Mouse (Mus musculus) neural tube, embryonic 11.5 days (tissue): ENCODE measurements around the gene Dennd2c. TPM values are rescaled to one million over a fixed set of nuclear protein-coding genes. Genes with fewer than 3 reads are reported as not detected.

Experiments
- ATAC-seq: fragments of 200-750 bp; cut with Nextera tagmentation; 2 replicates; pipeline ENCODE4 v1.8.0; 2017; ENCODE audit warnings: moderate number of reproducible peaks, mild to moderate bottlenecking, moderate TSS enrichment, moderate library complexity; ENCODE audit not compliant: insufficient read depth, low FRiP score, low TSS enrichment
- DNase-seq: peaks from one replicate; pipeline ENCODE4 v3.0.0-alpha.2; 2015; ENCODE audit warnings: low spot score
- H3K27ac ChIP-seq: fragments of 300-500 bp; sonication (generic); 2 replicates; pipeline ENCODE4 v1.5.1; 2014; ENCODE audit warnings: low read depth, mild to moderate bottlenecking, low read length
- H3K27me3 ChIP-seq: fragments of 300-500 bp; sonication (generic); 2 replicates; pipeline ENCODE4 v1.6.1; 2014; ENCODE audit warnings: mild to moderate bottlenecking, low read length, mixed read lengths; ENCODE audit not compliant: control insufficient read depth, insufficient read depth
- H3K36me3 ChIP-seq: fragments of 300-500 bp; sonication (generic); 2 replicates; pipeline ENCODE4 v1.6.1; 2014; ENCODE audit warnings: mild to moderate bottlenecking, low read length, moderate library complexity, mixed read lengths; ENCODE audit not compliant: control insufficient read depth, insufficient read depth
- H3K4me1 ChIP-seq: fragments of 300-500 bp; sonication (generic); 2 replicates; pipeline ENCODE4 v1.6.1; 2014; ENCODE audit warnings: low read length, mixed read lengths; ENCODE audit not compliant: control insufficient read depth, insufficient read depth
- H3K4me2 ChIP-seq: fragments of 300-500 bp; sonication (generic); 2 replicates; pipeline ENCODE4 v1.6.1; 2014; ENCODE audit warnings: low read depth, mild to moderate bottlenecking, moderate library complexity
- H3K4me3 ChIP-seq: fragments of 300-500 bp; sonication (generic); 2 replicates; pipeline ENCODE4 v1.5.1; 2014; ENCODE audit warnings: low read depth, low read length
- H3K9ac ChIP-seq: fragments of 300-500 bp; sonication (generic); 2 replicates; pipeline ENCODE4 v1.6.1; 2014; ENCODE audit warnings: mild to moderate bottlenecking, low read length
- H3K9me3 ChIP-seq: fragments of 300-500 bp; sonication (generic); 2 replicates; pipeline ENCODE4 v1.6.1; 2016; ENCODE audit warnings: low read length; ENCODE audit not compliant: control insufficient read depth
- WGBS: fragments of 180-500 bp; shearing (Covaris S2); extraction: QIAGEN DNeasy Blood & Tissue Kit; methylation state at CpG from one replicate; pipeline ENCODE4 v1.1.7; 2014; 5-methylcytosine and 5-hydroxymethylcytosine counted together
- polyA plus RNA-seq: library from polyadenylated mRNA; unstranded; fragments of >200 nt; fragmentation: Nextera tagmentation; extraction: Ambion mirVana; gene quantifications from 2 replicates; pipeline ENCODE4 v1.2.1, GENCODE M21; 2014

Dennd2c gene
- polyA plus RNA-seq: 2.8 and 3.5 TPM in 2 replicates

DNA sequence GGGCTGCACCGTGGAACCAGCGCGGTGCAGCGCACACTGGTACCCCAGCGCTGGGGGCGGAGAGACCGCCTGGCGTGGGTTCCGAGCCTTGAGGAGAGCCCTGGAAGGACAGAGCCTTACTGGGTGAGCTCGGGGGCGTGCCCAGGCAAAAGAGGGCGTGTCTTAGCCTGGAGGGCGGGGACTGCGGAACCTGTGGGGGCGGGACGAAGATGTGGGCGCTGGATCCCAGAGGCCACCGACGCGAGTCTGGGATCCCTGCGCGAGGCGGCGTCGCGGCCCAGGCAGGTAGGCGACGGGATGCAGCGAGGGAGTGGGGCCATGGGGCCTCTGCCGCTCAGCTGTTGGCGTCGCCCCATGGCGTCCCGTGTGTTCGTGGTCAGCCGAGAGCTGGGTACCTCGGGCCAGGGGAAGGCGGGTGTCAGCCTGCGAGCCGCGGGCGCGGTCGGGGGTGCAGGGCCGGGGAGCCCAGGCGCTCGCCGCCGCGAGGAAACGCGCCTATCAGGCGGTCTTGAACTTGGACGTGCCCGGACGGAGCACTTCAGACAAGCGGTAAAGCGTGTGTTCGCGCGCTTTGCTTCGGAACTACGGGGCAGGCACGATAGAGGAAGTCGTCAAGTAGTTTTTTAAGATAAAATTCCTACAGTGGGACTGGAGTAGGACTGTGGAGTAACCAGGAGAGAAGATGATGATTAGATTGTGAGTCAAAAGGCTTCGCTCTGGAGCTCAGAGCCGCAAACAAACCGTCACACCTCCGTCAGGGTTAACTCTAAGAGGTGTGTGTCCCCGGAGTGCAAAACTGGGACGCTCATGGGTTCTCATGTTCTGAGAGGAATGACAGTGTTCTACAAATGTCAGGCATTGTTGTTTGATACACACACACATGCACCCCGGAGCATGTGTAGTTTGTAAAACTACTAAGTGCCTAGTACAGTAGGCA is at the start of gene Dennd2c:
TSS of gene Dennd2c (plus strand) at position 151 of the 937 bp plus-strand sequence.
- H3K4me2 ChIP-seq: peak within 1 kb of the TSS; percentile 81
- no peaks in the 10 kb centered on the region; the same call in 1 of the 2 replicates for H3K4me1 ChIP-seq
- under 1% methylated on average over 72 of the region's 72 CpGs for WGBS
- peak within 1 kb of the TSS; percentile 49 for H3K4me3 ChIP-seq
- H3K9ac ChIP-seq: peak within 1 kb of the TSS; percentile 53
- no peaks in the 10 kb centered on the region for H3K36me3 ChIP-seq
- H3K27me3 ChIP-seq: peaks cover 14% of the 10 kb centered on the region
- ATAC-seq (peak; percentile 95), DNase-seq (peak; percentile 89)
- H3K27ac ChIP-seq: no peak within 1 kb of the TSS
- no peaks in the 10 kb centered on the region for H3K9me3 ChIP-seq

DNA sequence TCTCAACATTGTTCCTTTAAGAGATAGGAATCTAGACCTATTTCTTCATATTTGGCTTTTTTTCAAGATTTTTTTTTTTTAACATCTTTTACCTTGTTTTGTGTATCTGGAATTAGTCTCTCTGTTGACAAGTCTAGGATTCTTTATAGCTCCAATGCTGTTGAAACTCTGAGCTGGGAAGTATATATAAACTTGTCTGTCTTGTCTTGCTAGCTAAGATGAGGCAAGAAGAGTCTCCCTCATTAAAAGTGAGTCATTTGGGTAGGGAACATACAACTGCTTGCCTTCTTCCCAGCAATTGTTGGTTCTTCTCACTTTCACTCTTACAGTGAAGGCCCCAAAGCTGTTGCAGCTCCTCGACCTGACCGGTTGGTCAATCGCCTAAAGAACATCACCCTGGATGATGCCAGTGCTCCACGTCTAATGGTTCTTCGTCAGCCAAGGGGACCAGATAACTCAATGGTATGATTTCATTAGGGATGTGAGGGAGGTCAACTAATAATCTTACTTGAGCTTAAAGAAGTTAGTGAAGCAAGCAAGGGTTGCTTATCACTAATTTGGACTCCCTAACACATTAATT is 46.3 kb upstream of the Dennd2c start:
- Histone ChIP-seq H3K4me1 (no peaks in the 10 kb centered on the region; the same call in 1 of the 2 replicates), H3K4me2 (no peak overlapping the region), H3K4me3 (no peak overlapping the region), H3K27ac (no peak overlapping the region), H3K36me3 (peaks cover 10% of the 10 kb centered on the region; the same call in 1 of the 2 replicates), H3K9ac (no peak overlapping the region), H3K9me3 (no peaks in the 10 kb centered on the region), H3K27me3 (no peaks in the 10 kb centered on the region)
- WGBS: 94% methylated on average over 5 of the region's 5 CpGs
- ATAC-seq (no peak), DNase-seq (no peak)

DNA sequence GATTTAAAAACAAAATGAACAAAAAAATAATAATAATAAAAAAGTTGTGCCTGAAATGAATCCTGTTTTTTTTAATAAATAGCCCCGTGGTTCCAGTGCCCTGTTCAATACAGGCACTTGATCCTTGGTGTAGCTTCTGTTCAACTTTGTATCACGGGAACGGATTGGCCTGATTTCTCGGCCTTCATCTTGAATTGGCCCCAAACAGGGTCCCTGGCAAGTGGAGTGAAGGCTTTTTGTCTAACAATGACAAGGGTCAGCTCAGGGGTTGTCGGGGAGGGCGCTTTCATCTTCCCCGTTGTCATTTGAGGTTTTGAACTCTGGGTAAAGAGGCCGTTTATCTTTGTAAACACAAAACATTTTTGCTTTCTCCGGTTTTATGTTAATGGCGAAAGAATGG is 44.7 kb upstream of the Dennd2c start:
- Histone ChIP-seq H3K4me2 (peak overlapping the region; percentile 46), H3K9me3 (no peaks in the 10 kb centered on the region), H3K9ac (peak overlapping the region; percentile 32; the same call in 1 of the 2 replicates), H3K4me3 (peak overlapping the region; percentile 67), H3K27ac (0 out of 2 replicates have a peak overlapping the region, but pooled peaks have one; percentile 53), H3K36me3 (peaks cover 7% of the 10 kb centered on the region; the same call in 1 of the 2 replicates), H3K4me1 (no peaks in the 10 kb centered on the region; the same call in 1 of the 2 replicates), H3K27me3 (no peaks in the 10 kb centered on the region)
- ATAC-seq (peak; percentile 81), DNase-seq (no peak)
- WGBS: 3% methylated on average over 10 of the region's 10 CpGs

DNA sequence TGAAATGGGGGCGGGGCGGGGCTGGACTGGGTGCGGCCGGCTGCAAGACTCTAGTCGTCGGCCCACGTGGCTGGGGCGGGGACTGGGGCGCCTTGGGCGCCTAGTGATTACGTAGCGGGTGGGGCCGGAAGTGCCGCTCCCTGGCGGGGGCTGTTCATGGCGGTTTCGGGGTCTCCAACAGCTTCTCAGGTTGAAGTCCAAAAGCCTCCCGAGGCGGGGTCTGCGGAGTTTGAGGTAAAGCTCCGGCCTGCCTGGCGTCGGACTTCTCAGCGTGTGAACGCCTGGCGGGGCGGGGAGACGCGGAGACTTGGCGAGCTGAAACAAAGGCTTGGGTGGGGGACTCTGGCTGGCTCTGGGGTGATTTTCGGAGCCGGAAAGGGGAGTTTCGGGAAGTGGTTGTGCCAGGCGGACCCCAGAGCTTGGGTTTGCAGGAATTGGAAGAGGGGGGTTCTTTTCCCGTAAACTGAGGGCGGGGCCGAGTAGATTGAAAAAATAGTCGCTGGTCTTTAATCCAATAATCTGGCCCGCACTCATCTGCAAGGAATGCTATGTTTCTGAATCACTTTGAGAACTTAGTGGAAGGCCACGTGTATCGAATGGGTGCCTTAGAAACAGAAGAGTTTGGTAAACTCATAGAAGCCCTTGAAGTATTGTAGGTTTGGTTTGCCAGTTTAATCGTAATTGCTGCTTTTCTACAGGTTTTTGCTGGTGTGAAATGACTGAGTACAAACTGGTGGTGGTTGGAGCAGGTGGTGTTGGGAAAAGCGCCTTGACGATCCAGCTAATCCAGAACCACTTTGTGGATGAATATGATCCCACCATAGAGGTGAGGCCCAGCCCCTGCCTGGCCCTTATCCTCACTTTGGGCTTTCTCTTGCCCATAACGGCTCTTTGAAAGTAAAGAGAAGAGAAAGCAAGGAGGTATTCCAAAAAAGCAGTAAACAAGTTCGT is 43.9 kb upstream of the Dennd2c start, which contains the start of gene Nras:
TSS of gene Nras (plus strand) at position 79 of the 951 bp plus-strand sequence.
- Histone ChIP-seq H3K9me3 (no peaks in the 10 kb centered on the region), H3K27me3 (no peaks in the 10 kb centered on the region), H3K36me3 (peaks cover 11% of the 10 kb centered on the region), H3K4me2 (peak within 1 kb of the TSS; percentile 46), H3K9ac (peak within 1 kb of the TSS; percentile 87), H3K27ac (peak within 1 kb of the TSS; percentile 73), H3K4me1 (no peaks in the 10 kb centered on the region; the same call in 1 of the 2 replicates), H3K4me3 (peak within 1 kb of the TSS; percentile 67)
- DNase-seq: peak; percentile 98
- 3% methylated on average over 46 of the region's 46 CpGs for WGBS
- ATAC-seq: peak; percentile 98

- no peak overlapping the region for H3K4me2 ChIP-seq
- H3K9me3 ChIP-seq: no peaks in the 10 kb centered on the region
- no peak overlapping the region for H3K4me3 ChIP-seq
- H3K4me1 ChIP-seq: no peaks in the 10 kb centered on the region
- 92% methylated on average over 8 of the region's 8 CpGs for WGBS
- DNase-seq (no peak), ATAC-seq (no peak)
- H3K27me3 ChIP-seq: no peaks in the 10 kb centered on the region
- no peak overlapping the region for H3K9ac ChIP-seq
- peaks cover 23% of the 10 kb centered on the region for H3K36me3 ChIP-seq
- no peak overlapping the region for H3K27ac ChIP-seq
These were observed 35.5 kb upstream of the Dennd2c start for GRCm38 (mm10) chr3:103066927-103067326.

DNA sequence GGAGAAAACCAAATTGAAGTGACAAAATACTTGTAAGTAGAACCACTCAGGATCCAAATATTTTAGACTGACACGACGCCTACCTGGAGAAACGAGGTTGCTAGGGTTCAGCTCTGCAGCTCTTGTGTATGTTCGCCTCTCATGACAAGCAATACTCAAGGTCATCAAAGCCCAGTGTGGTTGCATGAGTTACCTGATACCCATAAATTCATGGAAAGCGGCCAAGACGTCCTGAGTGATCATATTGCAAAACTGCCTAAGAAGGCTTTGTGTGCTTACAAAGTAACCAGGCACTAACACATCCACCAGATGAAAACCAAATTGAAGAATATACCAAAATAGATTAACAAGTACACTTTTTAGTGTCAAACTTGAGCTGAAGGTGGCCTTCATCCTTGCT is 33.4 kb upstream of the Dennd2c start:
- H3K27me3 ChIP-seq: no peaks in the 10 kb centered on the region

DNA sequence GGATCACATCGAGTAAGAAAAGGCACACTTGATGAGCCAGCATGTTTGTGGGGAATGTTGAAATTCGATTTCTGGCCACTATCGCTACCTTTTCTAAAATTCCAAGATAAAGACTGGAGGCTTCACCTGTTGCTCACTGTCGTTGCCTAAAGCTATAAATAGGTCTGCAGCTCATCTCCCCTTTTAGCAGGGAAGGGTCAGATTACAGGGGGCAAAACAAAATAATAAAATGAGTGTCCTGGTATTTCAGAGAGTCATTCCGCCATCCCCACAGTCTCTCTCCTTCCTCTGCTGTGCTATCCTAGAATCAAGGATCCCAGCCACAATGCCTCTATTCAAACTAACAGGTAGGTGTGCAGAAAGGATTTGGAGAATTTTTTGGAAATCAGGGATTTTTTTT is 28.6 kb upstream of the Dennd2c start, which contains the start of gene Ampd1:
TSS of gene Ampd1 (plus strand) at position 244 of the 400 bp plus-strand sequence.
- Histone ChIP-seq H3K9me3 (no peaks in the 10 kb centered on the region), H3K27me3 (no peaks in the 10 kb centered on the region), H3K36me3 (peaks cover 4% of the 10 kb centered on the region; the same call in 1 of the 2 replicates), H3K4me3 (no peak within 1 kb of the TSS), H3K4me1 (no peaks in the 10 kb centered on the region), H3K4me2 (no peak within 1 kb of the TSS), H3K27ac (no peak within 1 kb of the TSS), H3K9ac (no peak within 1 kb of the TSS)
- WGBS: 75% methylated on average over 5 of the region's 5 CpGs
- ATAC-seq (no peak), DNase-seq (no peak)

More for the DNA sequence above, 33.4 kb upstream of the Dennd2c start:
- no peaks in the 10 kb centered on the region for H3K4me1 ChIP-seq
- ATAC-seq (no peak), DNase-seq (no peak)
- H3K4me2 ChIP-seq: no peak overlapping the region
- H3K4me3 ChIP-seq: no peak overlapping the region
- H3K9me3 ChIP-seq: no peaks in the 10 kb centered on the region
- 95% methylated on average over 6 of the region's 6 CpGs for WGBS
- H3K27ac ChIP-seq: no peak overlapping the region
- no peak overlapping the region for H3K9ac ChIP-seq
- H3K36me3 ChIP-seq: peaks cover 15% of the 10 kb centered on the region

- H3K4me2 ChIP-seq: no peak overlapping the region
These were observed 26.5 kb upstream of the Dennd2c start for GRCm38 (mm10) chr3:103075871-103076270.

More at GRCm38 (mm10) chr3:103075871-103076270, 26.5 kb upstream of the Dennd2c start:
- ATAC-seq (no peak), DNase-seq (no peak)
- H3K27me3 ChIP-seq: no peaks in the 10 kb centered on the region
- no peaks in the 10 kb centered on the region for H3K9me3 ChIP-seq
- H3K9ac ChIP-seq: no peak overlapping the region
- WGBS: 96% methylated on average over 9 of the region's 9 CpGs
- no peak overlapping the region for H3K4me3 ChIP-seq
- H3K36me3 ChIP-seq: no peaks in the 10 kb centered on the region
- H3K27ac ChIP-seq: no peak overlapping the region
- H3K4me1 ChIP-seq: no peaks in the 10 kb centered on the region
